In the genomic region with DNA sequence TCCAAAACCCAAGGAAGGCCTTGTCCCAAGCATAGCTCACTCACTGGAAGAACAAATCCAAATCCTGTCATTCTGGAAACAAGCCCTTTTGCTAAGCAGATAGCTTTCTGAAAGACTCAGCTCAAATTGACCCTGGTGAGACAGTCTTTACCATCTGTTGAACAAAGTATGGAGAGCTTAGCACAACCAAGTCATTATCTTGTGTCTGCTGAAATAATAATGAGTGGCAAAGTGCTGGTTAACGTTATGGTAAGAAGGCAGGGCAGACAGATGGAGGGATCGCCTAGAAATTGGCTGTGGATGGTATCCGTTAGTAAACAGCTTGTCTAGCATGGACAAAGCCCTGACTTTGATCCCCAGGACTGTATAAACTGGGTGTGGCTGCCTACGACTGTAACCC, we compare ENCODE assay signal across 24 mouse cellular contexts. TPM values are rescaled to one million over a fixed set of nuclear protein-coding genes. Genes with fewer than 3 reads are reported as not detected.
DNase-seq lines count a peak whose midpoint lies in the region; ATAC-seq and TF ChIP-seq lines count a peak whose summit lies in the region.
"Had no signal": no experiment of that assay in that cellular context is flagged by ENCODE, and none has a peak within 500 bp of the region (broad histone marks: within the 10 kb centered on the region; RNA-seq: fewer than 3 reads in every experiment).

No protein-coding gene starts in this region.

- H3K4me2 ChIP-seq in hindbrain, embryonic 16.5 days (ENCODE audit: low read length) = no peak overlapping the region
- no peak overlapping the region for H3K4me2 ChIP-seq in hindbrain, embryonic 11.5 days (replicated peaks; ENCODE audit: low read depth, low read length)
- H3K4me2 ChIP-seq in forebrain, postnatal 0 days (ENCODE audit: low read depth) = no peak overlapping the region
- no peak overlapping the region for H3K4me2 ChIP-seq in midbrain, embryonic 15.5 days
- H3K4me2 ChIP-seq: heart, embryonic 12.5 days; lung, embryonic 15.5 days; neural tube, embryonic 12.5 days; stomach, embryonic 15.5 days had no signal

- DNase-seq in hindbrain, embryonic 11.5 days (ENCODE audit: low spot score) = no peak
- peak; percentile 39 for DNase-seq in forebrain, postnatal 0 days
- no peak for DNase-seq in adrenal gland, adult 2 months
- no peak for DNase-seq in left cerebral cortex, postnatal 10 days (ENCODE audit: extremely low spot score in 1 of 2, low spot score in 2 of 2)
- no peak for DNase-seq in left cerebral cortex, adult 2 months (ENCODE audit: extremely low spot score in 1 of 2, low spot score in 2 of 2)
- DNase-seq: cerebellum, adult 8-10 months; gastrocnemius, postnatal 10 days; heart, adult 11 months; heart, postnatal 14 days; kidney, adult 9 months; kidney, postnatal 36 days; right cerebral cortex, postnatal 14 days; thymus, adult 18-20 months; thymus, postnatal 4 days had no signal

- peak overlapping the region; percentile 25; the same call in 1 of the 2 replicates for H3K27ac ChIP-seq in hindbrain, embryonic 16.5 days (ENCODE audit: low read depth, low read length)
- no peak overlapping the region for H3K27ac ChIP-seq in hindbrain, embryonic 11.5 days (ENCODE audit: low read depth, low read length)
- peak overlapping the region; percentile 66 for H3K27ac ChIP-seq in forebrain, postnatal 0 days (ENCODE audit: low read depth, low read length)
- H3K27ac ChIP-seq in midbrain, embryonic 15.5 days = peak overlapping the region; percentile 69; the same call in 1 of the 2 replicates
- H3K27ac ChIP-seq in left cerebral cortex, adult 2 months = no peak overlapping the region
- H3K27ac ChIP-seq: embryonic facial prominence, embryonic 10.5 days; liver, embryonic 14.5 days; lung, embryonic 15.5 days; macrophage; neural tube, embryonic 12.5 days; stomach, embryonic 15.5 days had no signal

- no peaks in the 10 kb centered on the region for H3K36me3 ChIP-seq in hindbrain, embryonic 16.5 days (ENCODE audit: control insufficient read depth, insufficient read depth, low read length)
- H3K36me3 ChIP-seq in hindbrain, embryonic 11.5 days (ENCODE audit: control insufficient read depth, insufficient read depth, low read length) = no peaks in the 10 kb centered on the region
- H3K36me3 ChIP-seq in forebrain, postnatal 0 days (ENCODE audit: insufficient read depth) = no peaks in the 10 kb centered on the region
- H3K36me3 ChIP-seq in midbrain, embryonic 15.5 days (replicated peaks) = no peaks in the 10 kb centered on the region
- H3K36me3 ChIP-seq: embryonic facial prominence, embryonic 10.5 days; heart, embryonic 12.5 days; lung, embryonic 15.5 days; neural tube, embryonic 12.5 days; stomach, embryonic 15.5 days had no signal

- TF ChIP-seq CTCF in forebrain, postnatal 0 days (IDR thresholded peaks at IDR 0.05; ENCODE audit: low read depth) = no peak
- no peak for TF ChIP-seq CTCF in left cerebral cortex, adult 2 months (IDR thresholded peaks at IDR 0.05)

- ATAC-seq in hindbrain, embryonic 16.5 days = no peak
- ATAC-seq in hindbrain, embryonic 11.5 days (ENCODE audit: low FRiP score) = no peak
- no peak for ATAC-seq in forebrain, postnatal 0 days
- ATAC-seq in midbrain, embryonic 15.5 days (replicated peaks) = no peak
- ATAC-seq: inflammation-experienced regulatory T-cells, adult 6 months had no signal

- 61% methylated on average over 4 of the region's 4 CpGs for WGBS in hindbrain, embryonic 16.5 days
- WGBS in hindbrain, embryonic 11.5 days = 64% methylated on average over 4 of the region's 4 CpGs
- 35% methylated on average over 4 of the region's 4 CpGs for WGBS in forebrain, postnatal 0 days
- WGBS in midbrain, embryonic 15.5 days = 47% methylated on average over 4 of the region's 4 CpGs

- H3K9ac ChIP-seq in hindbrain, embryonic 16.5 days (ENCODE audit: low read depth, low read length) = no peak overlapping the region
- no peak overlapping the region for H3K9ac ChIP-seq in hindbrain, embryonic 11.5 days (ENCODE audit: low read depth, low read length)
- no peak overlapping the region for H3K9ac ChIP-seq in forebrain, postnatal 0 days
- no peak overlapping the region for H3K9ac ChIP-seq in midbrain, embryonic 15.5 days
- H3K9ac ChIP-seq: heart, embryonic 12.5 days; liver, embryonic 14.5 days; lung, embryonic 15.5 days; neural tube, embryonic 12.5 days; stomach, embryonic 15.5 days had no signal

- H3K27me3 ChIP-seq in hindbrain, embryonic 16.5 days (replicated peaks; ENCODE audit: control insufficient read depth, insufficient read depth, low read length) = no peaks in the 10 kb centered on the region
- no peaks in the 10 kb centered on the region for H3K27me3 ChIP-seq in hindbrain, embryonic 11.5 days (ENCODE audit: control insufficient read depth, insufficient read depth, low read length)
- no peaks in the 10 kb centered on the region for H3K27me3 ChIP-seq in forebrain, postnatal 0 days (ENCODE audit: insufficient read depth, low read length)
- no peaks in the 10 kb centered on the region for H3K27me3 ChIP-seq in midbrain, embryonic 15.5 days (replicated peaks)
- H3K27me3 ChIP-seq: lung, embryonic 15.5 days; neural tube, embryonic 12.5 days; stomach, embryonic 15.5 days had no signal

- H3K9me3 ChIP-seq in hindbrain, embryonic 16.5 days (ENCODE audit: control insufficient read depth, low read length) = no peaks in the 10 kb centered on the region
- no peaks in the 10 kb centered on the region for H3K9me3 ChIP-seq in hindbrain, embryonic 11.5 days (ENCODE audit: control insufficient read depth, low read length)
- H3K9me3 ChIP-seq in forebrain, postnatal 0 days (ENCODE audit: low read length) = no peaks in the 10 kb centered on the region
- no peaks in the 10 kb centered on the region for H3K9me3 ChIP-seq in midbrain, embryonic 15.5 days
- H3K9me3 ChIP-seq: embryonic facial prominence, embryonic 10.5 days; heart, embryonic 12.5 days; lung, embryonic 15.5 days; neural tube, embryonic 12.5 days; stomach, embryonic 15.5 days had no signal

- no peak overlapping the region for H3K4me3 ChIP-seq in hindbrain, embryonic 16.5 days (ENCODE audit: low read length)
- H3K4me3 ChIP-seq in hindbrain, embryonic 11.5 days (ENCODE audit: low read depth, low read length) = no peak overlapping the region
- no peak overlapping the region for H3K4me3 ChIP-seq in forebrain, postnatal 0 days (ENCODE audit: low read depth, low read length)
- H3K4me3 ChIP-seq in midbrain, embryonic 15.5 days = no peak overlapping the region
- no peak overlapping the region for H3K4me3 ChIP-seq in left cerebral cortex, adult 2 months
- H3K4me3 ChIP-seq: embryonic facial prominence, embryonic 10.5 days; heart, embryonic 12.5 days; lung, embryonic 15.5 days; neural tube, embryonic 12.5 days; stomach, embryonic 15.5 days had no signal

- intact Hi-C loops in left cerebral cortex, postnatal 10 days (cut with DNase I) = loop anchor here (2.0 kb wide), 1 partner anchor 113 kb away; no protein-coding TSS in a partner anchor
- intact Hi-C loops in left cerebral cortex, adult 2 months (cut with DNase I) = loop anchor here (2.0 kb wide), 1 partner anchor 113 kb away; no protein-coding TSS in a partner anchor

- peaks cover 9% of the 10 kb centered on the region for H3K4me1 ChIP-seq in hindbrain, embryonic 16.5 days (ENCODE audit: control insufficient read depth, insufficient read depth, low read depth, low read length)
- no peaks in the 10 kb centered on the region for H3K4me1 ChIP-seq in hindbrain, embryonic 11.5 days (replicated peaks; ENCODE audit: control insufficient read depth, insufficient read depth, low read length)
- H3K4me1 ChIP-seq in forebrain, postnatal 0 days (ENCODE audit: insufficient read depth) = 0 out of 2 replicates have a peak, but pooled peaks cover 4% of the 10 kb centered on the region
- peaks cover 19% of the 10 kb centered on the region for H3K4me1 ChIP-seq in midbrain, embryonic 15.5 days
- H3K4me1 ChIP-seq: embryonic facial prominence, embryonic 10.5 days; heart, embryonic 12.5 days; lung, embryonic 15.5 days; stomach, embryonic 15.5 days had no signal

RNA-seq across cellular contexts. Expression of a gene that starts 34.8 kb away (rescaled TPM):
- 9.6 and 12.4 TPM in 2 replicates for polyA plus RNA-seq in hindbrain, embryonic 16.5 days (2015; fragmentation: Nextera tagmentation; extraction: Ambion mirVana)
- polyA plus RNA-seq in hindbrain, embryonic 11.5 days (2014; fragmentation: Nextera tagmentation; extraction: Ambion mirVana) = 15.1 and 20.4 TPM in 2 replicates
- 24.6 and 25.0 TPM in 2 replicates for total RNA-seq in forebrain, postnatal 0 days (2014; rRNA removed)
- polyA plus RNA-seq in forebrain, postnatal 0 days (2015; fragmentation: Nextera tagmentation; extraction: Ambion mirVana) = 6.8 and 9.3 TPM in 2 replicates
- 13.9 TPM in 2 replicates for polyA plus RNA-seq in midbrain, embryonic 15.5 days (2015; fragmentation: Nextera tagmentation; extraction: Ambion mirVana)
- total RNA-seq in adrenal gland, adult 2 months (2021) = 10 to 100 TPM; 18.9 to 19.6 TPM
- polyA plus RNA-seq in adrenal gland, adult 2 months (2012; rRNA removed) = 1.4 and 1.6 TPM in 2 replicates
- total RNA-seq in left cerebral cortex, postnatal 10 days (2021) = 10 to 100 TPM; 19.9 TPM
- total RNA-seq in left cerebral cortex, adult 2 months (2021) = 10 to 100 TPM; 23.2 to 23.6 TPM

RNA-seq across cellular contexts. Expression of a gene that starts 35.0 kb away (rescaled TPM):
- polyA plus RNA-seq in hindbrain, embryonic 16.5 days (2015; fragmentation: Nextera tagmentation; extraction: Ambion mirVana) = 12.4 and 13.2 TPM in 2 replicates
- 17.1 and 18.4 TPM in 2 replicates for polyA plus RNA-seq in hindbrain, embryonic 11.5 days (2014; fragmentation: Nextera tagmentation; extraction: Ambion mirVana)
- total RNA-seq in forebrain, postnatal 0 days (2014; rRNA removed) = 11.8 and 13.8 TPM in 2 replicates
- 14.4 and 15.2 TPM in 2 replicates for polyA plus RNA-seq in forebrain, postnatal 0 days (2015; fragmentation: Nextera tagmentation; extraction: Ambion mirVana)
- polyA plus RNA-seq in midbrain, embryonic 15.5 days (2015; fragmentation: Nextera tagmentation; extraction: Ambion mirVana) = 12.8 and 13.2 TPM in 2 replicates
- 1 to 10 TPM; 6.9 to 8.2 TPM for total RNA-seq in adrenal gland, adult 2 months (2021)
- 6.8 and 7.7 TPM in 2 replicates for polyA plus RNA-seq in adrenal gland, adult 2 months (2012; rRNA removed)
- 1 to 10 TPM; 8.3 to 9.7 TPM for total RNA-seq in left cerebral cortex, postnatal 10 days (2021)
- 1 to 10 TPM; 8.2 to 8.4 TPM for total RNA-seq in left cerebral cortex, adult 2 months (2021)

Comparison
In these comparisons a context has a peak if more than half of its experiments do, and no peak if none do; other contexts are left out.
1. H3K27ac ChIP-seq: peak in hindbrain, embryonic 16.5 days (single experiment), forebrain, postnatal 0 days (single experiment) and midbrain, embryonic 15.5 days (single experiment); none in hindbrain, embryonic 11.5 days (single experiment) and left cerebral cortex, adult 2 months (single experiment).